Mouse (Mus musculus) cerebellum, adult 11-12 months (tissue): ENCODE measurements around the gene Cybrd1.

Experiments
- DNase-seq: peaks from one replicate; pipeline ENCODE4 v3.0.0; 2022

The Cybrd1 gene

GRCm38 (mm10) chr2:71123591-71123990 lies 5.9 kb downstream of the Cybrd1 start:
- DNase-seq, result no peak

GRCm38 (mm10) chr2:71127779-71128534 lies 10.2 kb downstream of the Cybrd1 start:
- DNase-seq, result no peak

DNA sequence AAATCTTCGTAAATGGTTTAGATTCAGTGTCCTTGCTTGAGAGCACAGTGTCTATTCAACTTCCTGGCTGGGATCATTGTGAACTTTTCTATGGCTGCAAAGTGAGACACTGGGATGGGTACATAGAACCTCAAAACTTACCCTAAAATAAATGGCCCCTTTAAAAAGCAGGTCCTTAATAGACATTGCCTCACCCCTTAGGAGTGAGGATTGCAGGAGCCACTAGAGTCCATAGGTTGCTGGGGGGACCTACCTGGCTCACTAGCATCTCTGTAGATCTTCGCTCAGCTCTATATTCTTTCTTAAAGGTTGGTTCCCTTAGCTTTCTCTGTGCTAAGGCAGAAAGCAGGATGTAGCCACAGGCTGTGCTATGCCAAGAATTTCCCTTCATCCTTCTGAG lies 12.6 kb downstream of the Cybrd1 start:
- no peak for DNase-seq

DNA sequence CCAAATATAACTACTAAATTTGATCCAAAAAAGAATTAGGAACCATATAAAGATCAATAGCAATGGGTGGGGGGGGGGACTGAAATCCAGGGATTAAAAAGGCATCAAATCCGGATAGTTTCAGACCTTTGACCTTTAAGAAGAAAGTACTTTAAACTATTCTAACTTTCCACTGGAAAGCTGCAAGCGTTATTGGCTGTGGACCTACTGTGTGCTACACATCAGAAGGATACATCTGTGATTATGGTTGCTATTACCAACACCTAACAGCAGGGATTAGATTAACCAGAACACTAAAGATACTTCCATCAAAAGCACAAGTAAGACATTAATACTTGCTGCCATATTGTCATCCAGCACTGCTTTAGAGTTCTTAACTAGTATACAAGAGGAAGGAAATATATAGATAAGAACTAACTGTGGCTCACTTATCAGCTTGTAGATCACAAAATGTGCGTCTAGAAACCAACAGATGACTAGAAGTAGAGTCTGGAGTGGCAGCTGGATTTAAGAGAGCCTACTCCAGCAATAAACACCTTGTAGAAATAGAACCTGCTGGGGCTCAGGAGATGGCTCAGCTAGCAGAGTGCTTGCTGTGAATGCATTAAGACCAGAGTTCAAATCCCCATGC lies 14.3 kb downstream of the Cybrd1 start:
- no peak for DNase-seq

DNA sequence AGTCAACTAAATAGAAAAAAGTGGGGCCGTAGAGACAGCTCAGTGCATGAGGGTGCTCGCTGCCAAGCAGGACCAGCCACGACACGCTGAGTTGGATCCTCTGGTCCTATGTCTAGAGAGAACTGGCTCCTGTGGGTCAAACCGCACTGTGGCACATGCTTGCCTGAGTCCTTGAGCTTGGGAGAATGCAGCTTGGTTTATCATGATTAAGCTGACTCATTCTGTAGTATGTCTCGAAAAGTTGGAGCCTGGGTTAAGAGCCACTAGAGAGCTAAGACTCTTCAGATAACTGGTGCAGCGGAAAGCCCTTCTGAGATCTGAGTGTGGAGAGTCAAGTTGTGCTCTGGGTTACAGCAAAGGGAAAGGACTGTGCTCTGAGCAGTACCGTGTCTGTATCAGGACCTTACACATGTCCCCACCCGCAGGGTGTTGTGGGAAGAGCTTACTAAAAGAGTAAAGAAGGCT lies 16.4 kb downstream of the Cybrd1 start:
- DNase-seq, result no peak

GRCm38 (mm10) chr2:71134836-71135235 lies 17.1 kb downstream of the Cybrd1 start:
- no peak for DNase-seq

- no peak for DNase-seq
Measured at GRCm38 (mm10) chr2:71140622-71141021, 22.9 kb downstream of the Cybrd1 start.

GRCm38 (mm10) chr2:71142410-71142809 lies 24.7 kb downstream of the Cybrd1 start:
- no peak for DNase-seq

GRCm38 (mm10) chr2:71145853-71146252 lies 28.1 kb downstream of the Cybrd1 start:
- DNase-seq, result no peak

DNA sequence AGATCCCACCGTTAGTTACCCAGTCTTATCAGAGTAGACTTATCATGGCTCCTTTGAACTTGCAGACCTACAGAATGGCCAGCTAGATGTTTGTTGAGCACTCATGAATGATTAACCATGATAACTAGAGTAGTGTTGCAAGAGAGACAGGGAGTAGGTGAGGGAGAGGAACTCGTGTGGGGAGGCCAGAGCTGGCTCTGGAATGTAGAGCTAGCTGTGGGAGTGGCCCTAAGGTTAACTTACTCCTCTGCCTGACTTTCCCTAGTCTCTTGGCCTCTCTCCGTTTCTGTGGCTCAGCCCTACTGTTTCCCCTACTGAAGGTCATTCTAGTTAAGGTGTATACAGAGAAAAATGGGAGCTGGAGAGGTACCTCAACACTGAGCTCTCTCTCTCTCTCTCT lies 28.5 kb downstream of the Cybrd1 start:
- no peak for DNase-seq

DNA sequence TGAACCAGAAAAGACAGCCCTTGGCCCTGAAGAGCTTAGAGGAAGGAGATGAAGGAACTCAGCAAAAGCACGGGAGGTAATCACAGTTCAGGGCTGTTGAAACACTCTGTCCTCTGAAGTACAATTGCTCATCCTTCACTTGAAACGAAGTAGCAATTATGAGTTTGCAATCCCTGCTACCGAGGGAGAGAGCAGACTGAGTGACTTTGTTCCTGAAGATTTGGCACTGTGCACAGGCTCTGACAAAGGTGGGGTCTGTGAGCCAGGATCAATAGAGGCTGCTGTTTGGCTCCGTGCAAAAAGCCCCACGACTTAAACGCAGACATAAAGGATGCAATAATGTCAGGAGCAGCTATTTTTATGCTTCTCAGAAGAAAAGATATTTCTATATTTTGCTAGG lies 30.1 kb downstream of the Cybrd1 start:
- no peak for DNase-seq

DNA sequence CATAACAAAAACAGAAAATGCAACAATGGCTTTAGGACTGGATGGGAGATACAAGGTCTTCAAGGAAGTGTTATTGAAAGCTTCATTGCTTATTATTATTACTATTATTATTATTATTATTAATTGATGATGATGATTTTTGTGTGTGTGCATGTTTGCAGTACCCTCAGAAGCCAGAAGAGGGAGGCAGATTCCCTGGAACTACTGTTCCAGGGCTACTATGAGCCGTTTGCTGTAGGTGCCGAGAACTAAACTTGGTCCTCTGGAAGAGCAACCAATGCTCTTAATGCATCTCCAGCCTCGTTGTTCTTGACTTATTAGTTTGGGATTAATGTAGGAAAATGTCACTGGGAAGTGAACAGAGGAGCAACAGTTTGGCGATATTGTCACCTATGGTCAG lies 34.4 kb downstream of the Cybrd1 start:
- DNase-seq, result no peak

DNA sequence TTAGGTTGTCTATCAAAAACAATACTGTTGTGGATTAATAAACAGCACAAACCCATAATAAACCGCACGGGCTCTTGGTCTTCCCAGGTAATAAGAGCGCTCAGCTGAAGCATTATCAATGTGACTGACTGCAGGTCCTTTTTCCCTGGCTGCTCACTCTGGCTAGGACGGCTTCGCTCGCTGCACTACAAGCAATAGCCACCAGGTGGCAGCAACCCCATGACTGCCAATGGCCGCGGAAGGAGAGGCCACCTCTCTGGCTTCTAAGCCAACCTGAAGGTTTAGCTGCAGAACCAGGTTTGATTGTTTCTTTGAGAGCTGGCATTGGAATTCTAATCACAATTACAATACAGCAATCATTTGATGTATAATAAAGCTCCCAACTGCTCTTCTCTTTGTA lies 37.8 kb downstream of the Cybrd1 start:
- peak; percentile 44 for DNase-seq

GRCm38 (mm10) chr2:71156446-71156845 lies 38.7 kb downstream of the Cybrd1 start:
- no peak for DNase-seq

- DNase-seq, result no peak
Measured at GRCm38 (mm10) chr2:71157881-71158280, 40.2 kb downstream of the Cybrd1 start.

DNA sequence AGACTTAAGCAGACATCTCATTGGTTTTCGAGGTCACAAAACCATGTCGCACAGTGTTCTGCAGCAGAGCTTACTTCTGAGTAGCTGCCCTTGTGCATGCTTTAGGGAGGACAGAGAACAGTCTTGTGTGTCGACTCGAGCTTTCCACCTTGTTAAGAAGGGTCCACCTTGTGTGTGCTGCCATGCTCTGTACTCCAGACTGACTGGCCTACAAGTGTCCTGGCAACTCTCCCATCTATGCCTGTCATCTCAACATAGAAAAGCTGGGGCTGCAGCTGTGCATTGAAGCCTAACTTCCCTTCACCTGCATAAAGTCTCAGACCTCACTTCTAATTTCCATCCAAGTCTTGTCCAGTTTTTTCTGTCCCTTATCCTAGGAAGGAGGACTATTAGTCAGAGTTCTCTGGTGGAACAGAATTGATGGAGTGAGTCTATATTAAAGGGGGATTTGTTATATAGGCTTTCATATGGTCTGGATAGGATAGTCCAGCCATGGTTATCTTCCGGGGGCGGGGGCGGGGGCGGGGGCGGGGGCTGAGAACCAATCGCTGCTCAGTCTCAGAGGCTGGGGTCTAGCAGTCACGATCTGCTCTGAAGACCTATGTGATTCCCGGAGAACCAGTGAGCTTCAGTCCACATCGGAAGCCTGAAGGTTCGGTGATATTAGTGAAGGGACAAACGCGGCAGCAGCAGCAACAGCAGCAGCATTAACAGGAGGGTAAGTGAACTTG lies 42.0 kb downstream of the Cybrd1 start:
- no peak for DNase-seq

- no peak for DNase-seq
Measured at GRCm38 (mm10) chr2:71160307-71160861, 42.7 kb downstream of the Cybrd1 start.

DNA sequence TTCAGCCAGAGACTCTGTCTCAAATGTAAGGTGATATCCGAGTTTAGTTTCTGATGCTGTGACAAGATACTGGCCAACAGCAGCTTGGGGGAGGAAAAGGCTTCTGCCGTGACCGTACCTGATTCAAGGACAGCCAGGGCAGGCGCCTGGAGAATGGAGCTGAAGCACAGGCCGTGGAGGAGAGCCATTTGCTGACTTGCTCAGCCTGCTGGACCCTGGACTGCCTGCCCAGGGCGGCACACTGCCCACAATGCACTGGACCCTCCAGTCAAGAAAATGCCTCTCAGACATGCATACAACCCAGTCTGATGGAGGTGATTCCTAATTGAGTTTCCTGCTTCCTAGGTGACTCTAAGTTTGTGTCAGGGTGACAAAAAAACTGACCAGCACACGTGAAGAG lies 43.8 kb downstream of the Cybrd1 start:
- DNase-seq, result no peak

DNA sequence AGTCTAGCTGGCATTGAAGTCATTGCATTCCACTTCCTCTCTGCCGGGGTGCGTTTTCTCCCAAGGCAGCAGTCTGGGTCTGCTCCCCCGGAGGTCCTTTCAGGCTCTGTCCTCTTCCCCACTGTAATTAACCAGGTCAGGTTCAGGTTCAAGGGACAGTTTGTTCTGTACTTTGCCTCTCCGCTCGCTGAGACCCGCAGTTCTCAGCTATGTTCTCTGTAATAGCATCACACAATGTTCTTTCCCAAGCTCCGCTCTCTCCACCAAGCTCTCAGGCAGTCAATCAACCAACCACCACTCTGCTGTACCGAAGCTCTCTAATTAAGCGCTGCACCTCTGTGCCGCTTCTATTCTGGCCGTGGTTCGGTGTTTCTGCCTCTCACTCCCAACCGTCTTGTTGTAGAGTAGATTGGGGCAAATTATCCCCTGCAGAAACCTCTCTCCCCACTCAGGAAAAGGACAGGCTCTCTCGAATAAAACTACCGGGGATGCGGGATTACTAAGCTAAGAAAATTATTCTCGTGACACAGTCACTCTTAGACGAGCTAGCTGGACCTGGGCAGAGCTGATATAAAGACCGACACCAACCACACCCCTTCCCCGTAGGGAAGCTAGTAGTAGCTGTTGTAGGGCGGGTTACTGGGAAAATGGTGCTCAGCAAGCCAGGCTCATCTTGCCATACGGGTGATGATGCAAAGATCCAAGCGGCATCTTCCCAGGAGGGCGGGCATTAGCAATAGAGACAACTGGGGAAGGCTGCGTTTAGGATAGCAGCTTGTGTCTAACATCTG lies 45.3 kb downstream of the Cybrd1 start:
- no peak for DNase-seq

- no peak for DNase-seq
Measured at GRCm38 (mm10) chr2:71167211-71167610, 49.5 kb downstream of the Cybrd1 start.

GRCm38 (mm10) chr2:71168461-71169021 lies 50.8 kb downstream of the Cybrd1 start:
- no peak for DNase-seq

- no peak for DNase-seq
Measured at GRCm38 (mm10) chr2:71173031-71173430, 55.3 kb downstream of the Cybrd1 start.
